Mouse (Mus musculus) heart, embryonic 16.5 days (tissue): ENCODE measurements around the gene Mettl7a3. TPM values are rescaled to one million over a fixed set of nuclear protein-coding genes. Genes with fewer than 3 reads are reported as not detected.
"Not testable (repeated sequence)": the region's sequence is repeated elsewhere in the genome, so short reads cannot be mapped to it uniquely, and the experiment has no call there.

Experiments used
- ATAC-seq: fragments of 200-750 bp; cut with Nextera tagmentation; replicated peaks from 2 replicates; pipeline ENCODE4 v1.8.0; 2017; ENCODE audit warnings: moderate number of reproducible peaks; ENCODE audit not compliant: insufficient read depth, low FRiP score; ENCODE audit errors: extremely low read depth
- H3K27ac ChIP-seq: fragments of 300-500 bp; sonication (generic); 2 replicates; pipeline ENCODE4 v1.5.1; 2014; ENCODE audit warnings: mild to moderate bottlenecking, low read length, control low read depth, moderate library complexity
- H3K27me3 ChIP-seq: fragments of 300-500 bp; sonication (generic); 2 replicates; pipeline ENCODE4 v1.6.1; 2014; ENCODE audit warnings: low read length, mixed read lengths; ENCODE audit not compliant: control insufficient read depth, insufficient read depth
- H3K36me3 ChIP-seq: fragments of 300-500 bp; sonication (generic); 2 replicates; pipeline ENCODE4 v1.6.1; 2014; ENCODE audit not compliant: control insufficient read depth, insufficient read depth
- H3K4me1 ChIP-seq: fragments of 300-500 bp; sonication (generic); 2 replicates; pipeline ENCODE4 v1.6.1; 2014; ENCODE audit warnings: low read length, mixed read lengths; ENCODE audit not compliant: control insufficient read depth, insufficient read depth
- H3K4me2 ChIP-seq: fragments of 300-500 bp; sonication (generic); 2 replicates; pipeline ENCODE4 v1.6.1; 2014; ENCODE audit warnings: low read depth, mild to moderate bottlenecking, control low read depth, low read length
- H3K4me3 ChIP-seq: fragments of 300-500 bp; sonication (generic); 2 replicates; pipeline ENCODE4 v1.5.1; 2014; ENCODE audit warnings: mild to moderate bottlenecking, control low read depth, low read length
- H3K9ac ChIP-seq: fragments of 300-500 bp; sonication (generic); 2 replicates; pipeline ENCODE4 v1.6.1; 2014; ENCODE audit warnings: low read length, control low read depth
- H3K9me3 ChIP-seq: fragments of 300-500 bp; sonication (generic); replicated peaks from 2 replicates; pipeline ENCODE4 v1.6.1; 2016; ENCODE audit warnings: low read length; ENCODE audit not compliant: control insufficient read depth
- whole genome bisulfite sequencing: fragments of 180-500 bp; shearing (Covaris S2); extraction: QIAGEN DNeasy Blood & Tissue Kit; methylation state at CpG from one replicate; pipeline ENCODE4 v1.1.7; 2014; 5-methylcytosine and 5-hydroxymethylcytosine counted together
- polyA plus RNA-seq: library from polyadenylated mRNA; unstranded; fragments of >200 nt; fragmentation: Nextera tagmentation; extraction: Ambion mirVana; gene quantifications from 2 replicates; pipeline ENCODE4 v1.2.1, GENCODE M21; 2015

The Mettl7a3 gene
- polyA plus RNA-seq, 1 experiment from 2014 or later = not detected

DNA sequence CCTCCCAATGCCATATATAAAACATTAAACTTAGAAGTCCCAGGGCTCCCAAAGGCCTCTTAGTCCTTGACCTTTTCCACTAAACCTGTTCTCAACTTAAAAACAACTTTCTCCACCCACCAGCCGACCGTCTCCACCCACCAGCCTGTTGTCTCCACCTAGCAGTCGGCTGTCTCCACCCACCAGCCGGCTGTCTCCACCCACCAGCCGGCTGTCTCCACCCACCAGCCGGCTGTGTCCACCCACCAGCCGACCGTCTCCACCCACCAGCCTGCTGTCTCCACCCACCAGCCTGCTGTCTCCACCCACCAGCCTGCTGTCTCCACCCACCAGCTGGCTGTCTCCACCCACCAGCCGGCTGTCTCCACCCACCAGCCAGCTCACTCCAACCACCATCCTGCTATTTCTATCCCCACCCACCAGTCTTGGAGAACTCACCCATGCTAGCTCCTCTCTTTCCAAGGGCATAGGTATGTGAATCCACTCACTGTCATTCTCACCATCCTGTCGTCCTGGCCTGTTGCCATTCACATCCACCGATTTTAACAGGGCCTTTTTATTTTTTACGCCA is 10.6 kb upstream of the Mettl7a3 start:
- Histone ChIP-seq H3K27me3 (no peaks in the 10 kb centered on the region), H3K27ac (no peak overlapping the region), H3K36me3 (no peaks in the 10 kb centered on the region), H3K9ac (no peak overlapping the region), H3K4me2 (no peak overlapping the region), H3K4me1 (no peaks in the 10 kb centered on the region), H3K4me3 (no peak overlapping the region), H3K9me3 (no peaks in the 10 kb centered on the region)
- ATAC-seq = no peak
- WGBS = 61% methylated on average over 12 of the region's 12 CpGs

DNA sequence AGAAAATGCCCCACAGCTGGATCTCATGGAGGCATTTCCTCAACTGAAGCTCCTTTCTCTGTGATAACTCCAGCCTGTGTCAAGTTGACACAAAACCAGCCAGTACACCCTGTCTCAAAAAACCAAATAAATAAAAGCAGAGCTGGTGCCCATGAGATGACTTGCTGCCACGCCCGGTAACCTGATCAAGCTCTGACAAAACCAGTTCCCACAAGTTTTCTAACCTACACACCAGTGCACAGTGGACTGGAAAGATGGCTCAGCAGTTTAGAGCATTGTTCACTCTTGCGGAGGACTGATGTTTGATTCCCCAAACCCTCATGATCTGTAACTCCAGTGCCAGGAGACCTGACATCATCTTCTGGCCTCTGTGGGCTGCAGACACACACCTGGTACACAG is 9.5 kb upstream of the Mettl7a3 start:
- no peaks in the 10 kb centered on the region for H3K27me3 ChIP-seq
- H3K9ac ChIP-seq = no peak overlapping the region
- no peak overlapping the region for H3K27ac ChIP-seq
- H3K4me3 ChIP-seq = no peak overlapping the region
- WGBS = 89% methylated on average over 3 of the region's 3 CpGs
- ATAC-seq = no peak
- no peaks in the 10 kb centered on the region for H3K36me3 ChIP-seq
- no peaks in the 10 kb centered on the region for H3K4me1 ChIP-seq
- H3K9me3 ChIP-seq = no peaks in the 10 kb centered on the region
- H3K4me2 ChIP-seq = no peak overlapping the region

DNA sequence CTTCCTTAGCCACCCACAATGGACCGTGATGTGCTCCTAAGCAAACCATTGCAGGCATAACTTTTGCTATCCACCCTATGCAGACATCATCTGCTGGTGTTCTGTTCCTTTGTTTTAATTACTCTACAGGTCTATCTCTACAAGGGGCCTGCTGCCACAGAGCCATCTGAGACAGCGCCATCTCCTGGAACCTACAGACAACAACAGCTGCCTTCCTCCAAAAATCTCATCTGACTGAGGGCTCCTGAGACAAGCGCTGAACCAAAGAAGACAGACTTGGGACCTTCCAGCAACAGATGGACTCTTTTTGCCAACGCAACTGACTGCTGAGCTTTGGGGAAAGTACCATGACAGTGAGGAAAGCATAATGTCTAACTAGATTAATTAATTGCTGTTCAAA is 6.6 kb upstream of the Mettl7a3 start:
- not testable (repeated sequence) for H3K27ac ChIP-seq, H3K4me3 ChIP-seq, H3K27me3 ChIP-seq, H3K4me2 ChIP-seq, ATAC-seq, H3K9ac ChIP-seq, H3K9me3 ChIP-seq, H3K4me1 ChIP-seq, H3K36me3 ChIP-seq
- 66% methylated on average over 3 of the region's 4 CpGs for WGBS

DNA sequence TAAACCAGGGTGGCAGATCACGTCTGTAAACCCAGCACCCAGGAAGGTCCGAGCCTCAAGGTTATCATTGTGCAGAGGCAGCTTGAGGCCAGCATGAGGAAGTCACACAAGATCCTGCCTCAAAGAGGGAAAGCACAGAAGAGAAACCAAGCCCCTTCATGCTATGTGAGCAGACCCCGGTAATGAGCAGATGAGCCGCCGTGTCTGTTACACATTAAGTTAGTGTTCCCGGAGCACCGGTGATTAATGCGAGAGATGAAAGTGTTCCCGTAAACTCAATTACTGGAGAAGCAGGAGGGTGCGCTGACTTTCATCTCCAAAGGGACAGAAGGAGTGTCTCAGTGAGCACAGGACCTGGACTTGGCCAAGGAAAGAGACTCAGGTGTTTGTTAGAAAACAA is 5.4 kb upstream of the Mettl7a3 start:
- not testable (repeated sequence) for ATAC-seq, H3K4me2 ChIP-seq, H3K4me1 ChIP-seq, H3K36me3 ChIP-seq, H3K9me3 ChIP-seq, H3K4me3 ChIP-seq, H3K27me3 ChIP-seq, H3K27ac ChIP-seq, H3K9ac ChIP-seq
- 76% methylated on average over 10 of the region's 10 CpGs for WGBS

DNA sequence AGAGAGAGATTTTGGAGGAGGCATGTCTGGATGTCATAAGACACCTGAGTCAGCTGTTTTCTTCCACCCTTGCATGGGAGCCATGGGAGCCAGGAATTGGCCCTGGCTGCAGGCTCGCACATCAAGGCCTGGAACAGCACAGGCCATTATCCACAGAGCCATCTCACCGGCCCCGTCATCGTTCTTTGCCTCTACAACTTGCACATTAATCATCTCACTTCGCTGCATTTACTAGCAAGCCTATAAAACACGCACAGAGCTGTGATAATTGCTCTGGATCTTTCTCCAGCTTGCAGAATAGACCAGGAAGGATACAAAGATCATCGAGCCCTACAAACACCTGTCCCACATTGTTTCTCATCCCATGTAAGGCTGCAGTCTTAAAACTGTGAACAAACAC is 4.0 kb upstream of the Mettl7a3 start:
- no peak overlapping the region for H3K27ac ChIP-seq
- H3K4me1 ChIP-seq = no peaks in the 10 kb centered on the region
- H3K27me3 ChIP-seq = no peaks in the 10 kb centered on the region
- no peak overlapping the region for H3K4me2 ChIP-seq
- WGBS = 87% methylated on average over 7 of the region's 7 CpGs
- no peaks in the 10 kb centered on the region for H3K36me3 ChIP-seq
- H3K9ac ChIP-seq = no peak overlapping the region
- no peak for ATAC-seq
- no peaks in the 10 kb centered on the region for H3K9me3 ChIP-seq
- H3K4me3 ChIP-seq = no peak overlapping the region

DNA sequence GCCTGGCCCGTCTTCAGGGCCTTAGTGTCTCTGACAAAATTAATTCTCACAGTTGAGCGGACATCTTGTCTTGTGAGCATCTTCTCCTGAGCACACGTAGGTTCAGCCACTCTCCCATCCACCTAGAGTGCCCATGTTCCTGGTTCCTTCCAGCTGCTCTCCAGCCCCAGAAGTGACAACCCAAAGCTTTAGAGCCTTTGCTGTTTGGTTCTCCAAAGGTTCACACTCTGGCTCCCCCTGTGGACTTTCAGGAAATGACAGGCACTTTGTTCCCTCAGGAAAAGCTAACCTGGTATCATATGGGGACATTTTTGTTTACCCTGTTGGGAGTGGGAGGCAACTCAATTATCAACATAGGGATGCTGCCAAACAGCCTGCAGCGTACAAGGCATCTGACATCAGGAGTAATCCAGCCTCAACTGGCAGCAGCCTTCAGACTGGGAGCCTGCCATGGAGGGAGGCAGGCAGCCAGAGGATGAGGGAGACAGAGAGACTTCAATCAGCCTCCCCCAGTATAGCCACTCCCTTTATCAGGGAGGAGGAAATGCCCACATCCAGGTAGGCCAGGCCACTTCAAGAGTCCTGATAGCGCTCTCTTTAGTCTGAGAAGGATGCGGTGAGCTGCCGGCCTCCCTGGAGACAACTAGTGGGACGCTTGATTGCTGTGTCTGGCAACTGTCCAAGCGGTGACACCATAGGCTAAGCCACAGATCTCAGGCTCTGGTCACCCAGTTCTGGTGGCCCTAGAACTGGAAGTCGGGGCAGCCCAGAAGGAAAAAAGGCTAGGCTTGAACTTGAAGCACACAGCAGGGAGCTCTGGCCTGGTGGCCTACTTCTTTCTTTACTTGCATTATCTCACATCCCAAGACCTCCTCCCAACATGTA is 2.4 kb upstream of the Mettl7a3 start:
- H3K4me1 ChIP-seq, H3K9me3 ChIP-seq, H3K4me3 ChIP-seq, H3K27ac ChIP-seq, H3K9ac ChIP-seq, H3K4me2 ChIP-seq, H3K36me3 ChIP-seq, H3K27me3 ChIP-seq: not testable (repeated sequence)
- 0 out of 2 replicates have a peak, but pooled peaks have one; percentile 32 for ATAC-seq
- 44% methylated on average over 3 of the region's 10 CpGs for WGBS

DNA sequence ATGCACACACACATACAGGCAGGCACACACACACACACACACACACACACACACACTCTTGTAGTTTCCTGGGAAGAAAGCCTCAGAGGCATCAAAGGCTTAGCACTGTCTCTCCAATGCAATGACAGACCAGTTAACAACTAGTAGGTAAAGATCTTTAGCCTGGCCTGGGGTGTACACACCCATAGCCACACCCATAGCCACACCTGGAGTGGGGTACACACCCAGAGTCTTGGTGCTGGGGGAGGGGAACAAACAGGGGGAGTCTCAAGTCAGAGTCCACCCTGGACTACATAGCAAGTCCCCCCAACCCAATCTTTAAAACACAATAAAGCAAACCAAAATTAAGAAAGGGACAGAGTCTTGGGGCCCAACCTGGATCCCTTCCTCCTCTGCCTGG is 2.6 kb downstream of the Mettl7a3 start:
- ATAC-seq, H3K4me3 ChIP-seq, H3K27ac ChIP-seq, H3K9me3 ChIP-seq, H3K27me3 ChIP-seq, H3K4me2 ChIP-seq, H3K9ac ChIP-seq, H3K4me1 ChIP-seq, H3K36me3 ChIP-seq: not testable (repeated sequence)

DNA sequence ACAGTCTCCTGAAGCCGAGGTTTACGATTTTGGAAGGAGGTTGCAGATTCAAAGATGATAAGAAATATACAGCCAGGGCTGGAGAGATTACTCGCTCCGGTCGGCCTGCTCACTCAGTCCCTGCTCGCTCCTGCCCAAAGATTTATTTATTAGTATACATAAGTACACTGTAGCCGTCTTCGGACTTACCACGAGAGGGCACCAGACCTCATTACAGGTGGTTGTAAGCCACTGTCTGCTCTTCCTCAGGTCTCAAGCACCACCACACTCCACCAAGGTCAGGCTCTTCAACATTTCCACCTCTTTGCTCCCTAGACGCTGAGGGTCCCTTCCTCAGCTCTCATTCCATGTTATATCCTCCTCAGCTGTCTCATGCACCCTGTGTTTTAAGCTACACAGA is 3.1 kb downstream of the Mettl7a3 start:
- ATAC-seq, H3K4me3 ChIP-seq, H3K27ac ChIP-seq, H3K4me1 ChIP-seq, H3K9me3 ChIP-seq, H3K4me2 ChIP-seq, H3K36me3 ChIP-seq, H3K9ac ChIP-seq, H3K27me3 ChIP-seq: not testable (repeated sequence)
- WGBS = 27% methylated on average over 8 of the region's 10 CpGs

DNA sequence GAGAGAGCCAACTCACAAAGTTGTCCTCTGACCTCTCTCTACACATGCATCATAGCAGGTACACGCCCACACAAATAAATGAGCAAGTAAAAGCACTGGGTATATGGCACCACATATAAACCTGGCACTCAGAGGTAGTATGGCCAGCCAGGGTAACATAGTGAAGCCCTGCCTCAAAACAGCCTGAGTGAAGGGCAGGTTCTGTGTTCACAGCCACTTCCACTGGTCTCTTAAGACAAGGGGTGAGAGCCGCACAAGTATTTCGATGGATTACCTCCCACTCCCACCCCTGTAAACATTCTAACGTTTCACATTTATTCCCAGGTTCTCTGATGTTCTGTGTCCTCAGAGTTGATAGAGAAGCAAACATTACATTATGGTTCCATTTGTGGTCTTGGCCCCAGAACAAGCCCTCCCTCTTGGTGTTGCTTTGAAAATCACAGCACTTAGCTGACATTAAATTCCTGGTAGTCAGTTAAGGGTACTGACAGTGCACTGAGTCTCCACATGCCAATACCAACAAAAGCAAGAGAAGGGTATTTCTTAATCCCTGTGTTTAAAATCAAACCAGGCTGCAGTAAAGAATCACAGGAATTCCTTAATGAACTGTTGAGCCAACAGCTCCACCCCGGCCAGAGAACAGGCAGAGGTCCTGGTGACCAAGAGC is 6.7 kb downstream of the Mettl7a3 start:
- ATAC-seq, H3K9ac ChIP-seq, H3K27ac ChIP-seq, H3K27me3 ChIP-seq, H3K4me2 ChIP-seq, H3K4me1 ChIP-seq, H3K9me3 ChIP-seq, H3K36me3 ChIP-seq, H3K4me3 ChIP-seq: not testable (repeated sequence)
- WGBS = 62% methylated on average over 4 of the region's 5 CpGs
